Mouse (Mus musculus) CD4-positive helper T cell, adult 2 months (primary cell): ENCODE measurements around the gene Strap.
"Not testable (repeated sequence)": the region's sequence is repeated elsewhere in the genome, so short reads cannot be mapped to it uniquely, and the experiment has no call there.

Experiments used
- DNase-seq: peaks from one replicate; pipeline ENCODE4 v3.0.0-alpha.2; 2012; ENCODE audit warnings: low read depth, missing footprints, low spot score

Gene Strap

GRCm38 (mm10) chr6:137734846-137735609, at the start of gene Strap:
Gene Strap (plus strand): TSS chr6:137735078.
- peak; percentile 99 for DNase-seq

GRCm38 (mm10) chr6:137687667-137688066, 47.2 kb upstream of the Strap start:
- no peak for DNase-seq

DNA sequence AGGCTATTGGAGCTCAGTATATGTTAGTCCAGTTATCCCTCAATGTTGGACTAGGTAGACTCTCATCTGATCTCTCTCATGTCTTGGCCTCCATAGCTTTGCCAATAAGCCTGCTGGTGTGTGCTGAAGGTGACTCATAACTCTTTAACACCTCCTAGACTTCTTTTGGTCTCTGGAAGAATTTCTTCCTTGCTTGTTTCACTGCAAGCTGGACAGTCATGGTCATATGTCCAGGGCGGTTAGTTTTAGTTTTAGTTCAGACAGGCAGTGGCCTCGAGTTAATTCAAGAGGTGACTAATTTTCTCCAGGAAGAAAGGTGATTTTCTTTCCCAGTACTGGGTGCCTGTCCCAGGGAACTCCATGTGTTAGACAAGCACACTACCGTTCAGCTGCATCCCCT, 46.8 kb upstream of the Strap start:
- DNase-seq: no peak

DNA sequence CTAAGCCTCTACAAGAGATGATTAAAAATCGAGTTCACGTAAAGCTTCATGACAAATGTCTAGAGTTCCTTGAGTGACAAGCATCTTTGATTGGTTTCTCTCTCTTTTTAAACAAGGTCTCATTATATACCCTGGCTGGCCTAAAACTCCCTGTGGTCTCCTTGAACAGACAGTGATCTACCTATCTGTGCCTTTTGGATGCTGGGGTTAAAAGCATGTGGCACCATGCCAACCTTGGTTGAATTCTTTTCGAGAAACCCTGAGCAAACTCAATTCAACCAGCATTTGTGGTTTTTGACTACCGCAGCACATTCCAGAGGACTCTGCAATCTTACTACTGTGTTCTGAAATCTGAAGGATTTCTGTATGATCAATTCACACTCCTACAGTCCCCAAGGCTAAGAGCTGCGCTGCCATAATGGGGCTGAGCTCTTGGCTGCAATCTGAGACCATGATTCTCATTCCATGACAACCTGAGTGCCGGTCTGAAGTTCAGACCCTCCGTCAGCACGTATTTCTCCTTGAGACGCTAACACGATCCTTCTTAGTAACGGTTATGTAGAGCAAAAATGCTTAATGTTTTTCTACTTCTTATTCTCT, 46.3 kb upstream of the Strap start:
- no peak for DNase-seq

DNA sequence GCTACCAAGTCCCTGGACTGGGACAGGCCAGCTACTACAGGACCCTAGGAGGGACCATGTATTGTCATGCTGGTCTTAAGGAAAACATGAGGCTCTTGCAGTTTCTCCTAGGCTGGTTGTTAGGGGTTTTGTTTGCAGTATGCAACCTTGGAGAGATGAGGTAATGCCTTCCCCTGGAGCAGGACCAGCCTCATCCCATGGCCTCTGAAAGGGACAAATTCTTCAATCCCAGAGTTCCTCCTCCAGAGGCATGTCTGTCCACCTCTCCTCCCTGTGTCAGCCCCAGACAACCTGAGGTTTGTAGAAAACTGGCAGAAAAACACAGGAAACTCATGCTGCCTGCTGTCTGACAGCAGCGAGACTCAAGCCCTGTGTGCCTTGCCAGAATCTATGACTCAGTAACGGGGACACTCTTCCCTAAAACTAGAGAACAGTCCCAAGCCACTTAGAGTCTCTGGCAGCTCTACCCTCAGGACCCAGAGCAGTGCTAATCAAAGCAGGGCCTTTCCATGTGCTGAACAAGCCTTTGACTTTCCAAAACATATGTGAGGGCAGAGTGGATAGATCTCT, 44.2 kb upstream of the Strap start:
- no peak for DNase-seq

DNA sequence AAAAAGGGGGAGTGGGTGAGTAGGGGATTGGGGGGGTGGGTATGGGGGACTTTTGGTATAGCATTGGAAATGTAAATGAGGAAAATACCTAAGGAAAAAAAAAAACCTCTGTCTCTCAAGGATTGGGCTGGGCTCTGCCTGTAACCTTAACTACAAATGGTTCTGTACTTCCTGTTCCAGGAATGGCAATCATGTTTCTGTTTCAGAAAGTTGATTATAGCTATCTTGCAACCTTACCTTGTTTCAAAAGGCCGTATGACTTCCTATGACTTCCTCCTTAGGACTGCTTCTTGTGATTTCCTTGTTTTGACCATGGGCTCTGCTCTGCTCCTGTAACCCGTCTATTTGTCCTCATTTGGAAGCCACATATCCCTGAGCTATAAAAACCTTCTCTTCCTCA, 40.6 kb upstream of the Strap start:
- no peak for DNase-seq

GRCm38 (mm10) chr6:137695046-137695445, 39.8 kb upstream of the Strap start:
- DNase-seq: no peak

DNA sequence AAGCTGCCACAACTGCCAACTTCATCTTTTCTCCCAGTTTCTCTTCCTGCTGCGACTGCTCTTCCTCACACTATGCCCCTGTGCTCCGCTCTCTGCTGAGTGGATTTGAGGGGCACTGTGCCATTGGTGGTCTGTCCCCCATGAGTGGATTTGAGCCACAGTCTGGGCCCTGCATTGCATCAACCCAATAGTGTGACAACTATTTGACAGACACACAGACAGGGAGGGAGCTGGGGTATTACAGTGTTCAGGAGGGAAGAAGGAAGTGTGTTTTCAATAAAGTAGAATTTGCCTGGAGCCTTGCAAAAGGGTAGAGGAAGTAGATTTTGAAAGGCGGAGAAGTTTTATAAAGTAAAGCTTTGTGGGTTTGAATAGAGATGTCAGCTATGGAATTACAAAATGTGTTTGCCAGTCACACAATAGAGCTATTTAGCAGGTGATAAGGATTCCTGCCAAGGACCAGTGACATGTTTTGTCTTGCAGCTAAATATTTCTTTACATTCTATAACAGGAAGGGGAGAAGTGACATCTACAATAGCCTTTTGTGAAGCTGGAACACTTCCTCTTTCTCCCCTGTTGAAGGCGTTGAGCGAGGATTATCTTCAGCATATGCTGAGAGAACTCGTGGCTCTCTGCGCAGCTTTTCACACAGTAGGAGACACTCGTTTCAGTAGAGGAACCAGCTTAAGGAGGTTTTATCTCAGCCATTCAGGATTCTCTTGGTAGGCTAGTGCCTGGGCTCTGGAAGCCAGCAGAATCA, 38.3 kb upstream of the Strap start:
- no peak for DNase-seq

- DNase-seq: no peak
Observed at GRCm38 (mm10) chr6:137699434-137699833, 35.4 kb upstream of the Strap start.

DNA sequence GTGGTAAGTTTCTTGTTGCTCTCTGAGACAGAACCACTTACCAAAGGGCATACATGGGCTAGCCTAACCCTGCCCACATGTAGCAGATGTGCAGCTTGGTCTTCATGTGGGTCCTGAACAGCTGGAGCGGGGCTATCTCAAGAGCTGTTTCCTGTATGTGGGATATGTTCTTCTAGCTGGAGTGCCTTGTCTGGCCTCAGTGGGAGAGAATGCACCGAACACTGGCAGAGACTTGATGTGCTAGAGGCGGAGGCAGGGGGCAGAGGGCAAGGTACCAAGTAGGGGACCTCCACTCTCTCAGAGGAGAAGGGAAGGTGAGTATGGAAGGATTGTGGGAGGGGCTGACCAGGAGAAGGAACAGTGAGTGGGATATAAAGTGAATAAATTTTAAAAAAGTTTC, 32.7 kb upstream of the Strap start:
- DNase-seq: no peak

- no peak for DNase-seq
Observed at GRCm38 (mm10) chr6:137702918-137703317, 32.0 kb upstream of the Strap start.

DNA sequence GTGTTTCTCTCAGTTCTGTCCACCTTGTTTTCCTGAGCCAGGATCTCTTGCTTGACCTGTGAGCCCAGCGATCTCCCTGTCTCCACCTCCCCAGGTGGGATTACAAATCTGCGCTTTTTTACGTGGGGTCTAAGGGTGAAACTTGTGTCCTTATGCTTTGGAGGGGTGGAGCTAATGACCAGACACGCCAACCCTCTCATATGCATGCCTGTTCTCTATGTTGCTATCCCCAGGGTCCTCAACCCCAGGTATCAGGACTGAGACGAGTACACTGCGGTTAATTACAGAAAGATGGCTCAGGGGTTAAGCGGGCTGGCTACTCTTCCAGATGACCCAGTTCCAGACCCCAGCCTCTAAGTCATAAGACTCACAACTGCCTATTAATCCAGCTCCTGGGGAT, 31.4 kb upstream of the Strap start:
- no peak for DNase-seq

DNA sequence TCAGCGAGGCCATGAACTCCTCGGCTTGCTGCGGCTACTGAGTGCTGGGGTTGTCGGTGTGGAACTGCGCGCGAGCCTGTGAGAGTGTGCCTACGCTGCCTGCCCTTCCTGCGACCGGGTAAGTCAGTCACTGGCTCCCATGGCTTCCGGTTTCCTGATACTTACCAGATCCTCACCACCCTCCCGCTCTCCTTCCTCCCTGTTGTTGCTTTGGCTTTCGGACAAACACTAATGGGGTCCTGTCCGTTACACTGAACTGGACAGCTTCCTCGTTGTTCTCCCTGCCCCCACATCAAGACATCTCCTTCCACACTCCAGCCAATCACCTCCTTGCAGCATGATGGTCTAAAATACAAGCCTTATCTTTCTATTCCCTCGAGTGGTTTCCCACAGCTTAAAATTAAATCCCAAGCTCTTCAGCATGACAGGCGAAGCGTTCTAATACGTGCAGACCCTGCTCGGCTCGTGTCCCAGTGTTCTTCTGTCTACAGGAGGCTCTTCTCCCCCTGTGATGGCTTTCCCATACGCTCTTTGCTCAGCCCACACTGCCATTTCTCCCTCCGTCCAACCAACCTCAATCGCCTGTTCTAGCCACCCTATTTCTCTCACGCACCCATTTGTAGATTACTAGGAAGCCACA, 30.5 kb upstream of the Strap start:
- no peak for DNase-seq

GRCm38 (mm10) chr6:137706209-137706608, 28.7 kb upstream of the Strap start:
- DNase-seq: no peak

GRCm38 (mm10) chr6:137708726-137709405, 26.0 kb upstream of the Strap start:
- not testable (repeated sequence) for DNase-seq

- no peak for DNase-seq
Observed at GRCm38 (mm10) chr6:137710179-137711037, 24.5 kb upstream of the Strap start.

GRCm38 (mm10) chr6:137712654-137713309, 22.1 kb upstream of the Strap start:
- no peak for DNase-seq

DNA sequence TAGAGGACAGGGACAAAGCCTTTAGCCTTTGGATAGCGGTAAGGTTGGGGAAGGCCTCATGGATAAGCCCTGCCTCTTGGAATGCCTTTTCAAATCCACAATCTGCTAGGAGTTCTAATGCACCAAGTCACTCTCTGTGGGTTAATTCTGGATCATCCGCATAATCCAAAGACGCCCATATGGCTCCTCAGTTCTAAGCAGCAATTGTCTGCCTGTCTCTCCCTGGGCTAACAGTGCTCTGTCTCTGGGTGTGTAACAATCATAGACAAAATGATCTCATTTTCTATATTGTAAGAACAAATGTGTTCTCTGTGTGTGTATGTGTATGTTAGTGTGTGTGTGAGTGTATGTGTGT, 21.6 kb upstream of the Strap start:
- no peak for DNase-seq

- no peak for DNase-seq
Observed at GRCm38 (mm10) chr6:137716802-137717201, 18.1 kb upstream of the Strap start.
